Mouse (Mus musculus) adrenal gland, adult 10 weeks (tissue): ENCODE measurements around the gene Snx4. TPM values are rescaled to one million over a fixed set of nuclear protein-coding genes. Genes with fewer than 3 reads are reported as not detected.

Experiments
- polyA plus RNA-seq: library from polyadenylated mRNA; stranded (reverse); fragments of 350-450 nt; fragmentation: Illumina TruSeq; extraction: RNeasy Lipid Tissue Mini Kit (QIAGEN cat#74804); gene quantifications from one replicate; pipeline ENCODE4 v1.2.3, GENCODE M21; 2014; ENCODE audit warnings: low read depth, low replicate concordance

Gene Snx4
- polyA plus RNA-seq: 118 TPM

DNA sequence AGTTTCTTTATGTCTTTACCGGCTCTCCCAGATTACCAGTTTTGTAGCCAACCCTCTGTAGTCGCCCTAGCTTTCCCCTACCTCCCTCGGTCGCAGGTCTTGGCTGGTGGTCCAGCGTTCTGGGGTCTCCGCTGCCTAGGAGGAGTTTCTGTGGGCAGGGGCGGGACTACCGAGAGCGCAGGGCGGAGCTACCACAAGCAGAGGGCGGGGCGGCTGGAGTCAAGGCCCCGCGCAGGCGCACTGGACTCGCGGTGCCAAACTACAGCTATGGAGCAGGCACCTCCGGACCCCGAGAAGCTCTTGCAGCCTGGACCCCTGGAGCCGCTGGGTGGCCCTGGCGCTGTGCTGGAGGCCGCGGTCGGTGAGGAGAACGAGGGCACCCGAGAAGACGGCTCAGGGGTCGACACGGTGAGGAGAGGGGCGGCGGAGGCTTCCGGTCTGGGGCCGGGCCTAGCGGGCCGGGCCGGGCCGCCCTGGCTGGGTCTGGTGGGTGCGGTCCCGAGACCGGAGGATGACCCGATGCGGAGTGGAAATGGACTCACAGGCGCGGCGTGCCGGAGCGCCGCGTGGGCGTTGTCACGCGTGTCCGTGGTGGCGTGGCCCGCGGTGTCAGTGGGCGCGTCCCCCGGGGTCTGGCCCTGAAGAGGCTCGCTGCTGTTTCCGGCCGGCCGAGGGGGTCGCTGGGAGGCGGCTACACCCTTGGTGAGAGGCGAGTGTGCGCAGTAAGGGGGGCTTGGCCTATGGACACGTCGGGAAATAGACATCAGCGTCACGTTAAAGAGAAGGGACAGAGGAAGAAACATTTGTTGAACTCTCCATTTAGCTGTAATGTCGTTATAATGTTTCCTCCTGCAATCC, at the start of gene Snx4:
Gene Snx4, plus strand, starts transcription at position 249 of the 858 bp plus-strand sequence.

Other genes with a start within 250 kb of the Snx4 start
- gene Iqcg, start 195.2 kb upstream of the Snx4 start, polyA plus RNA-seq: 2.4 TPM
- gene Rpl35a, start 195.0 kb upstream of the Snx4 start, polyA plus RNA-seq: 944 TPM
- gene Lmln, start 188.9 kb upstream of the Snx4 start, polyA plus RNA-seq: 8.3 TPM
- gene Osbpl11, start 66.4 kb upstream of the Snx4 start, polyA plus RNA-seq: 21.4 TPM
- 87.5 TPM for gene Zfp148, start 129.4 kb downstream of the Snx4 start, polyA plus RNA-seq